Mouse (Mus musculus) spleen, adult 2 months (tissue): ENCODE data around the gene Pus7. TPM values are rescaled to one million over a fixed set of nuclear protein-coding genes. Genes with fewer than 3 reads are reported as not detected.

ENCODE experiments used
- DNase-seq, 2 experiments: peaks; one replicate each; pipeline versions ENCODE4 v3.0.0 to v3.0.0-alpha.2; 2012 to 2021; ENCODE audit warnings: low spot score in 2 of 2, low read depth in 1 of 2
- H3K27ac ChIP-seq: fragments of 200-500 bp; 2 replicates; pipeline ENCODE4 v1.5.1; 2012; ENCODE audit warnings: low read length, inconsistent platforms; ENCODE audit not compliant: insufficient read depth
- H3K27me3 ChIP-seq: fragments of 200-500 bp; 2 replicates; pipeline ENCODE4 v1.6.1; 2012; ENCODE audit warnings: mild to moderate bottlenecking, moderate library complexity, low read length, inconsistent platforms; ENCODE audit not compliant: control insufficient read depth, insufficient read depth
- H3K36me3 ChIP-seq: fragments of 200-500 bp; 2 replicates; pipeline ENCODE4 v1.6.1; 2012; ENCODE audit warnings: mild to moderate bottlenecking, low read length, inconsistent platforms; ENCODE audit not compliant: control insufficient read depth, insufficient read depth
- H3K4me1 ChIP-seq: fragments of 200-500 bp; 2 replicates; pipeline ENCODE4 v1.6.1; 2011; ENCODE audit warnings: inconsistent platforms; ENCODE audit not compliant: control insufficient read depth, insufficient read depth, insufficient read length
- H3K4me3 ChIP-seq: fragments of 200-500 bp; 2 replicates; pipeline ENCODE4 v1.5.1; 2011; ENCODE audit warnings: mild to moderate bottlenecking, inconsistent platforms; ENCODE audit not compliant: insufficient read depth, insufficient read length; ENCODE audit errors: extremely low read depth
- CTCF ChIP-seq: fragments of 200-500 bp; IDR thresholded peaks from 2 replicates; pipeline ENCODE4 v1.5.1; 2011; ENCODE audit warnings: mild to moderate bottlenecking, inconsistent platforms; ENCODE audit not compliant: insufficient read depth, insufficient read length, insufficient replicate concordance; ENCODE audit errors: extremely low read depth
- POLR2A ChIP-seq: fragments of 200-500 bp; IDR thresholded peaks from 2 replicates; pipeline ENCODE4 v1.6.1; 2011; ENCODE audit warnings: low read depth, low read length, inconsistent platforms
- WGBS: fragments of 180-500 bp; shearing (Covaris S2); methylation state at CpG from one replicate; pipeline ENCODE4 v1.1.7; 2018; 5-methylcytosine and 5-hydroxymethylcytosine counted together
- polyA plus RNA-seq: library from polyadenylated mRNA; depleted of rRNA; stranded (reverse); fragments of >200 nt; gene quantifications from 2 replicates; pipeline ENCODE4 v1.2.3, GENCODE M21; 2012; rRNA removed

The Pus7 gene
- polyA plus RNA-seq = 2.4 and 3.0 TPM in 2 replicates

DNA sequence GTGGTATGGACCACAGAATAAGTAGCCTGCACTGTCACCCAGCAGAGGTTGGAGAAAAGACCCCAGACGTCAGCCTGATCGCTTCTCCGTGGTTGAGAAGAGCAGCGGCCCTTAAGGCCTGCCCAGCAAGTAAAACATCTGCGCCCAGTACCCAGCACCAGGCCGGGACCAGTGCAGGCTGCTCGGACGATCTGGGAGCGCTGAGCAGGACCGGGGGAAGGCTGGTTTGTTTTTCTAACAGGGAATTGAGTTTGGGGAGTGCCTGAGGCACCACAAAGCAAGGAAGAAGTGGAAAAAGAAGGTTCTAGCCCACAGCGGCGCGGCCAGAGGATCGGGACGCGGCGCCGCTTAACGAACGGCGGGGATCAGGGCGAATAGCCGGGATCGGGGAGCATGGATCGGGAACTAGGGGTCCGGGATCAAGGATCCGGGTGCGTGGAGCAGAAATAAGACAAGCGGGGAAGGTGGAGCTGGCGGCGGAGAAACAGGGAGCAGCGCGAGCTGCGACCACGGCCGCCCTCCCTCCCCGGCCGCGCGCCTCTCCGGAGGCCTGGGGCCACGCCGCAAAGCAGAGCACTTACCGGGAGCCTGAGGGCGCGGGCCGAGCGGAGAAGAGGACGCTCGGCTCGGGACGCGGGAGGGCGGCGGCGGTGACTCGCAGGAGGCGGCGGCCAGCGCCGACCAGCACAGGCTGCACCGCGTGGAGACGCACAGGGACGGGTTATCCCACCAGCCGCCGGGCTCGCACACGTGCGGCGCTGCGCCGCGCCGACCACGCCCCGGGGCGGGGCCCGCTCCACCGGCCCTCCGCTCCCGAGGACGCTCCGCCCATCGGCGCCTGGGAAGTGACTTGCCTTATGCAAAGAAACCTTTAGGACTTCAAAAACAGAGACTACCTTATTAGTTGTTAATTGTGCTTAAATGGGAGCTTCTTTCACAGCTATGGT lies at the start of gene Pus7:
Gene Pus7 (minus strand): TSS at position 781 of the 947 bp plus-strand sequence.
- H3K4me3 ChIP-seq = peak within 1 kb of the TSS; percentile 97
- H3K27ac ChIP-seq = no peak within 1 kb of the TSS
- TF ChIP-seq POLR2A = peak; percentile 20; the same call in 1 of the 2 replicates
- TF ChIP-seq CTCF = no peak
- peak; percentile 64 to 79 for DNase-seq
- peaks cover 10% of the 10 kb centered on the region for H3K4me1 ChIP-seq
- WGBS = under 1% methylated on average over 82 of the region's 86 CpGs
- H3K36me3 ChIP-seq = no peaks in the 10 kb centered on the region
- H3K27me3 ChIP-seq = peaks cover 1% of the 10 kb centered on the region; the same call in 1 of the 2 replicates

DNA sequence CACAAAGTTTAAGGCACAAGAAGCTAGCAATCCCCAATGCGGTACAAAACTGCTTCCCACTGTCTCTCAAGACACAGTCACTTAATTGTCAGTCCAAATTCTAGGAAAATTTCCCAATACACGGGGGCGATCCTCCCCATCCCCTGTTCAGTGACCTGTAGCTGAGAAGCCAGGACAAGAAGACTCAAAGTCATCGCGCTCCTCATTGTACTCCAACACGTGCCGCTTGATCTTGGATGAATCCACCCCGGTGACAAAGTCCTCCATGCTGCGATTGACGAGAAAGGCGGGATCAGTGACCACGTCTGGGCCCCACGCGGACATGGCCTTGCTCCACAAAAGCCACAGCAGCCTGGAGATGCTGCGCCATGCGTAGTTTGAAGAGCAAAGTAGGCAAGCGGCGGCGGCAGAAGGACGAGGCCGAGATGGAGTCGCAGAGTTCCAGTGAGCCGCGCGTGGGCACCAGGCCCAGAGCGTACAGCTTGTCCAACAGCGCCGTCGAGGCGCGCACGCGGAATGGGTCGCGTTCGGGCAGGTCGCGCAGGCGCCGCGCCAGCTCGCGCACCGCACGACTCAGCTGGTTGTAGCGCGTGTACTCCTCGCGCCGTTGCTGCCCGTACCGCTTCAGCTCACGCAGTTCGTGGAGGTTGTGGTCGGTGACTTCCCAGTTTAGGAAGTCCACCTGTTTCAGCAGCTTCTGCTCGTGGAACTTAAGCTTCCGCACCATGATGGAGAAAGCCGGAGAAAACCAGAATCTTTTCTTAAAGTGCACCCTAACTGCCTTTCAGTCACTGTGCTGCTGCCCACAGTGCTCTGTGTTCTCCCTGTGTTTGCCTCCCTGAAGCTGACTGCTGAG lies 47.6 kb upstream of the Pus7 start:
- Histone ChIP-seq H3K27me3 (no peaks in the 10 kb centered on the region), H3K4me1 (no peaks in the 10 kb centered on the region), H3K4me3 (no peak overlapping the region), H3K27ac (no peak overlapping the region), H3K36me3 (no peaks in the 10 kb centered on the region)
- TF ChIP-seq POLR2A (no peak), CTCF (no peak)
- DNase-seq = no peak
- 51% methylated on average over 58 of the region's 58 CpGs for WGBS

DNA sequence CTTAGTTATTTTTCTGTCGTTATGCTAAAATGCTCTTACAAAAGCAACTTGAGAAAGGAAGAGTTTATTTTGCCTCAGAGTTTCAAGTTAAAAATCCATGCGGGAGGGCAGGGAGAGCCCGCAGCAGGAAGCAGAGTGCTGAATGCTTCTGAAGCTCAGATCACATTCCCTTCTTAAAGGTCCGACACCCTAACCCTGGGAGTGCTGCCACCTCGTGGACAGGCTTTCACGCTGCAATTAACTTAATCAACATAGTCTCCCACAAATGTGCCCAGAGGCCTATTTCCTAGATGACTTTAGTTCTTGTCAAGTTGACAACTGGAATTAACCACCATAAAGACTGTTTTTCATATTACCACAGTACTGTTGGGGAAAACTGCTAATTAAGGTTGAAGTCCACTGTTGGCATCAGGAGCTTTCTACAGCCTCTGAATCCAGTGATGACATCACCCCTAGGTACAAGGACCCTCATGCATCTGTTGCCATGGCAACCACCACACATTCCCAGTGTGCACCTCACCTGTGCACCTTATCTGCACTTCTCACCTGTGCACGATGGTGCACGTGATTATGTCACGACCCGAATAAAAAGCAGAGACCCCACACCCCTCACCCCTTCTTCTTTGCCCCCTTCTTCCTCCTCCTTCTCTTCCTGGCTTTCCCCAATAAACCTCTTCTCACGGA lies 43.0 kb upstream of the Pus7 start:
- peak; percentile 81; the same call in 1 of the 2 replicates for TF ChIP-seq CTCF
- TF ChIP-seq POLR2A = no peak
- WGBS = 44% methylated on average over 11 of the region's 11 CpGs
- Histone ChIP-seq H3K4me3 (no peak overlapping the region), H3K27ac (no peak overlapping the region), H3K36me3 (no peaks in the 10 kb centered on the region), H3K27me3 (no peaks in the 10 kb centered on the region), H3K4me1 (no peaks in the 10 kb centered on the region)
- peak; percentile 31 to 76 for DNase-seq

DNA sequence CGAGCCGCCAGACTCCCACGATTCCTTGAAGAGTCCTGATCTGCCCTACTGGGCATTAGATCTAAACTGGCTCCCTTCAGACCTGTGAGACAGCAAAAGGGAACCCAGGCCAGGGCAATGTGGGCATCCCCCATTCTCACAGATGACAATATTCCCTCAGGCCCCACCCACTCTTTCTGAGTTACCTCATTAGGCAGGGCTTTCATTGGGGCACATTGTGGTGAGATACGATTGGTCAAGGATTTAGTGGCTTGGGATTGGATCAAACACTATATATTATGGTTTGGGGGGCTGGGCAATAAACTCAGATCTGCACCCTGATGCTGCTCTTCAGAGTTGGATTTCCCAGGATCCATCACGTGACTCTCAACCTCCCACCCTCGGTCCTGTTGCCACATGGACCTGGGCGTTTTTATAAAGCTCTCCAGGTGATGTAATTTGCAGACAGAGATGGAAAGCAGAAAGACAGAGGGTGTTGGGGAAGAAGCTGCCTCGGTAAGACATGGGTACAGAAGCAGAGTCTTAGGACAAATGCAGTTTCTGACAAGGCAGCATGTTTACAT lies 40.7 kb upstream of the Pus7 start:
- H3K27me3 ChIP-seq = no peaks in the 10 kb centered on the region
- peaks cover 1% of the 10 kb centered on the region; the same call in 1 of the 2 replicates for H3K36me3 ChIP-seq
- DNase-seq = no peak
- H3K27ac ChIP-seq = no peak overlapping the region
- no peak overlapping the region for H3K4me3 ChIP-seq
- WGBS = 77% methylated on average over 8 of the region's 8 CpGs
- TF ChIP-seq CTCF (no peak), POLR2A (no peak)
- no peaks in the 10 kb centered on the region for H3K4me1 ChIP-seq

DNA sequence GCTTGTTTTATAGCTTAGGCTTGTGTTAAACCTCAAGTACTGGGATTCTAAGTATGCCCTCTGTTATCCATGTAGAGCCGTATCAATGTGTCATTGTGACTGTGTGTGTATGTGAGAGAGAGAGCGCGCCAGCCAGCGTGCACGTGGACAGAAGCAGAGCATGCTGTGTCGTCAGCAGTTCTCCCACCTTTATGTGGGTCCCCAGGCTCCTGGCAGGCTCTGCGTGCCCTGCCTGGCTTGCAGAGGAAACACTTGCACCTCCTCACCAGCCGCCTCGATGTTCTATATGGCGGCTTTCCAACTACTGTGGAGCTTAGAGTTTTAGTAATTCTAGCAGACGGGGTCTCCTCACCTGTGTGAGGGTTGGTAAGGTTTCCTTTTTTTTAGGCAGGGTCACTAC lies 38.8 kb upstream of the Pus7 start:
- Histone ChIP-seq H3K4me1 (no peaks in the 10 kb centered on the region), H3K4me3 (no peak overlapping the region), H3K36me3 (peaks cover 6% of the 10 kb centered on the region), H3K27ac (no peak overlapping the region), H3K27me3 (no peaks in the 10 kb centered on the region)
- 86% methylated on average over 11 of the region's 11 CpGs for WGBS
- no peak for DNase-seq
- TF ChIP-seq CTCF = no peak
- no peak for TF ChIP-seq POLR2A

DNA sequence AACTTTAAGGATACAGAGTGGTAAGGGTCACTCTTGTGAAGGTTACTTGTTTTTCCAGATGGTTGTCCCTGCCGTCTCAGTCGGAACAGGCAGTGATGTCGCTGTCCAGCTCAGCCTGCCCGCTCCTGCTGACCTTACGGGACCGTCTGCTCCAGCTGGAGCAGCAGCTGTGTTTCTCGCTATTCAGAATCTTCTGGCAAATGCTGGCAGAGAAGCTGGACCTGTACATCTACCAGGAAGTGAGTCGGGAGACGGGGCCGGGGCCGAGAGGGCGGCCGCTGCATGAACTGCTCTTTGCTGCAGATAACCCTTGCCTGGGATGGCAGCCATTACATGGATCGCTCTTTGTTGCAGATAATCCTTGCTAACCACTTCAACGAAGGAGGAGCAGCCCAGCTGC lies 33.2 kb upstream of the Pus7 start:
- Histone ChIP-seq H3K4me1 (no peaks in the 10 kb centered on the region), H3K27me3 (no peaks in the 10 kb centered on the region), H3K36me3 (peaks cover 25% of the 10 kb centered on the region), H3K4me3 (no peak overlapping the region), H3K27ac (no peak overlapping the region)
- WGBS = 97% methylated on average over 15 of the region's 15 CpGs
- TF ChIP-seq POLR2A = no peak
- TF ChIP-seq CTCF = no peak
- DNase-seq = no peak
